Mouse (Mus musculus) monocyte, adult 5-6 weeks (primary cell): ENCODE results near the gene Pjvk. TPM values are rescaled to one million over a fixed set of nuclear protein-coding genes. Genes with fewer than 3 reads are reported as not detected.

Source experiments
- ATAC-seq: fragments of 153-309, 156-312 bp; replicated peaks from 2 replicates; pipeline ENCODE4 v1.8.0; 2017; ENCODE audit warnings: mild to moderate bottlenecking; ENCODE audit not compliant: low TSS enrichment, insufficient number of reproducible peaks, severe bottlenecking, poor library complexity, low FRiP score
- total RNA-seq: library from RNA; stranded (forward); fragments of 200-1000, 200-491, 200-594 nt; gene quantifications from 3 replicates; pipeline ENCODE4 v1.2.3, GENCODE M21; 2017

Gene Pjvk
- total RNA-seq, 1 experiment from 2014 or later = not detected

DNA sequence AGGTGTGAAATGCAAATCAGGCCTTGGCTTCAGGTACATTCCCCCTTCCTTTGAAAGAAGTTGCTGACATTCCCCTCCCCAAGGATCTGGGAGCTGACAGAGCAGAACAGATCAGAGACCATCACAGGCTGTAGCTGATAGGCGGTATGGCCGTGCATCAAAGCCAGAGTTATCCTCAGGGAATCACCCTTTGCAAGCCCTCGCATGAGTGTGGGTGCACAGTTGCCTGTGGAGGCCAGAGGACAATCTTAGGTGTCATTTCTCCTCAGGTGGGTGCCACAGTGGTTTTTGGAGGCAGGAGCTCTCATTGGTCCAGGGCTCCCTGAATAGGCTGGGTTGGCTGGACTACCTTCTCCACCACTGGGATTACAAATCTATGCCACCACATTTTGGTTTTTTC, 53.9 kb downstream of the Pjvk start:
- ATAC-seq = no peak

GRCm38 (mm10) chr2:76702751-76703150, 54.5 kb downstream of the Pjvk start:
- no peak for ATAC-seq

- ATAC-seq = no peak
Measured at GRCm38 (mm10) chr2:76705655-76706054, 57.4 kb downstream of the Pjvk start.

Other genes starting within 250 kb of the Pjvk start
- gene Osbpl6, start 242.0 kb upstream of the Pjvk start, total RNA-seq = 0.19 TPM in 1 of 3 replicates, not detected in the others
- 7.7 to 16.5 TPM (median 9.2 TPM) in 3 replicates for gene Prkra, start 461 bp upstream of the Pjvk start, total RNA-seq
- 10.6 to 24.4 TPM (median 19.6 TPM) in 3 replicates for gene Fkbp7, start 24.6 kb downstream of the Pjvk start, total RNA-seq
- 16.1 to 36.4 TPM (median 22.6 TPM) in 3 replicates for gene Plekha3, start 26.8 kb downstream of the Pjvk start, total RNA-seq